Mouse (Mus musculus) cerebellum, postnatal 36 days (tissue): ENCODE measurements at regions not wholly inside any gene's neighbourhood (a gene's known extent, or its start where the extent isn't known, plus 50 kb on each side); places are given as distances from the start of the nearest gene placed in this dataset.

Experiments used
- DNase-seq, 2 experiments: peaks; one replicate each; pipeline ENCODE4 v3.0.0; 2021 to 2022; ENCODE audit warnings: mixed read lengths in 2 of 2

- no peak for DNase-seq
Observed at GRCm38 (mm10) chr19:60148313-60148965, 78.1 kb downstream of the Fam204a start.

DNA sequence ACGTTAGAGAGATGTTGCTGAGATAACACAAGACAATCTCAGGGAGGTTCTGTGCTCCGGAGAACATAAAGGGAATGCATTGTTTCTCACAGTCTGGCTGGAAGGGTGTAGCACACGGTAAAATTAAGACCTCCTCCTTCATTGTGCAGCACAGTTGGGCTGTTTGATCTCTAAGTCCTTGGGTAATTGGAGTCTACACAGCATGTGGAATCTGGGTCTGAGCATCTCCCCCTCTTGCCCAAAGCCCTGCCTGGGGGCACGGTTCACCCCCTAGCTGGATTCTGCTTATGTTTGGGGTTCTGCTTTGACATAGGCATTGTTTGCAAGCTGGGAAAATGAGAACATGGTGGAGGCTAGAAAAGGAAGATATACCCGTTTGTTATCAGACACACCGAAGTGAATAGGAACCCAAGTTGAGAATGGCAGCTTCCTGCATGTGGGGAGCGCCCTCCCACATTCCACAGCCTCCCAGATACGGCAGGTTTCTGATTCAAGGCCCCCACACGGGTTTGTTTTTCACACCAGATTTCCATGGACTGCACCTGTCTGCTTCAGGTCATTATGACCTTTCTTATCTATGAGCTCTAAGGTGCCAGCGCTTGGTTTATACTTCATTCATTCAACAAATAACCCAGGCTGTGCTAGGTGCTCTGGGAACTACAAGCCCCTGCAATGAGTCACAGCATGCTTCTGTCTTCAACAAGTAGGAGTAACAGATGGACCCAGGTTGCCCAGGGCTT lies 79.9 kb downstream of the Fam204a start:
- no peak for DNase-seq

DNA sequence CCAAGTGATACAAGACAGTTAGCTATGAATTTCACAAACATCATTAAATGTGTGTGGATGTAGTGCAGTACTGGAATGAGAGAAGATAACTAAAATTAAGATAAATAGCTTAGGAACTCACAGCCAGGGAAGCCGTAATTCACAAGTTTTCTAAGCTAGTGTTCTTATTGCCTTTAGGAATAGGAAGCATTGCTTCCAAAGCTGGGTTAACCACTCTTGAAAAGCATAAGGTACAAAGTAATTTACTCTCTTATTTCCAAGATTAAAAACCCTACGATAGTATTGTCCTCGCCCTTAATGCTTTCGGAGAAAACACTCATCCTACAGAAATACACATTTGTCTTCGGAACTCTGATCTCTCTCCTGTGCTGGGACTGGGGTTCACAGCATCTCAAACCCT lies 81.3 kb downstream of the Fam204a start:
- DNase-seq: no peak

DNA sequence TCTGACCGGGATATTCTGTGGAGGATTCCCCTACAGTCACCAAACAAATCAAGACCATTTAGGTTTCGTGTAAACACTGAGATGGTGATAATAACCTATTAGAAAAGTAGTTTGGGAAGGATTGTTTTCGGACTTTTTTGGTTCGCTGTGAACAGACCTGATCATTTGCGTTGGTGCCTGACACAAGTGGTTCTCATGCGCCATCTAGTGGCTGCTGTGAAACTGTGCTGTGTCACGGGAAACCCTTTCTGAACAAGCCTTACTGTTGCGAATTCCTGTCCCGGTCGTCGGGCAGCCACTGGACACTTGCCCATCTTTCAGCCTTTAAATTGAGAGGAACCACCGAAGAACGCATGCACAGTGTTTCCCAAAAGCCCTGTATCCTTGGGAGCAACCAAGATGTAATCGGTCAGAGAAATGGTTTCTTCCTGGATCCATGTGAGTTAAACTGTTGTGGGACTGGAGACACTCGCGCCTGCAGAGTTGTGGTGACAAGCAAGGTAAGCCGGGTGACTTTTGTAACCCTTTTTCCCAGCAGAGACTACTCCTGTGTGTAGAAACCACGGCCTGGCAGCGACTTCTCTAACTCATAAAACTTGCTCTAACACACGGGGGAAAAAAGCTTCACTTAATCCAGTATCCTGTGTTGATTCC lies 82.0 kb downstream of the Fam204a start:
- DNase-seq: peak; percentile 74 to 76

DNA sequence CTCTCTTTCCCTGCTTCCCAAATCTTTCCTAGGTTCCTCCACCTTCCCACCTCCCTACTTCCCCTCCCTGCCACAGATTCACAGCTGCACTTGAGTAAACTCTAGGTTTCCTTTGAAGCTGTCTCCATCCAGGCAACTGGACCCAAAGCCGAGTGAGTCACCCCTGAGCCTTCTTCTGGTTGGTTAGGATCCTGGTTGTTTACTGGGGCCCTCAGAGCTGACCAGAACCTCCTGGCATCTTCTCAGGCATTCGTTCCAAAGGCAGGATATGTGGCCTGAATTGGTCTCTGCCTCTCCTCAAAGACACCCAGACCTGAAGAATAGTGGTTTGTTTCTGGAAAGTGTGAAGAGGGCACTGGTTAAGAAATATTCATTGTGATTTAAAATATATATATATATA lies 87.6 kb downstream of the Fam204a start:
- no peak for DNase-seq

- no peak for DNase-seq
Observed at GRCm38 (mm10) chr19:60136491-60136890, 90.0 kb downstream of the Fam204a start.

DNA sequence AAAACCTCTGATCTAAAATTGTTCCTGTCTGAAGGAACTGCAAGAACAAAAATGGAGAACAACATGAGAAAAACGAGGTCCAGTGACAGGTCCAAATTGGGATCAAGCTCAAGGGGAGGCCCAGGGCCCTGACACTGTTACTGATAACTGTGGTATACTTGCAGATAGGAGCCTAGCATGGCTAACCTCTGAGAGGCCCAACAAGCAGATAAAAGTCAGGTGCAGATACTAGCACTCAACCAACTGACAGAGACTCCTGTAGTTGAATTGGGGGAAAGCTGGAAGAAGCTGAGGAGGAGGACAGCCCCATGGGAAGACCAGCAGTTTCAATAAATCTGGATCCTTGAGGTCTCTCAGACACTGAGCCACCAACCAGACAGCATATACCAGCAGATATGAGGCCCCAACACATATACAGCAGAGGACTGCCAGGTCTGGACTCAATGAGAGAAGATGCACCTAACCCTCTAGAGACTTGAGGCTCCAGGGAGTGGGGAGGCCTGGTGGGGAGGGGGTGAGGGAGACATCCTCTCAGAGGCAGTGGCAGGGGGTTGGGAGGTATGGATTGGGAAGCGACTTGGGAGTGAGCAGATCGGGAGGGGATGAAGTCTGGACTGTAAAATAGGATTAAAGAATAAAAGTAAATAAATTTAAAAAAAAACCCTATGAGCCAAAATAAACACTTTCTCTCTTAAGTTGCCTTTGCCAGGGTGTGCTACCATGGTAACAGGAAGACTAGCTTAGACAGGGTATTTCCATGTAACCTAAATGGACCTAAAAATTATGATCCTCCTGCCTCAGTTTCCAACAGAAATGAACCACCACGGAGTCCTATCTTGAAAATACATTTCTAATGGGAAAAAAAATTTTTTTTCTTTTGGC lies 91.8 kb downstream of the Fam204a start:
- DNase-seq: no peak

DNA sequence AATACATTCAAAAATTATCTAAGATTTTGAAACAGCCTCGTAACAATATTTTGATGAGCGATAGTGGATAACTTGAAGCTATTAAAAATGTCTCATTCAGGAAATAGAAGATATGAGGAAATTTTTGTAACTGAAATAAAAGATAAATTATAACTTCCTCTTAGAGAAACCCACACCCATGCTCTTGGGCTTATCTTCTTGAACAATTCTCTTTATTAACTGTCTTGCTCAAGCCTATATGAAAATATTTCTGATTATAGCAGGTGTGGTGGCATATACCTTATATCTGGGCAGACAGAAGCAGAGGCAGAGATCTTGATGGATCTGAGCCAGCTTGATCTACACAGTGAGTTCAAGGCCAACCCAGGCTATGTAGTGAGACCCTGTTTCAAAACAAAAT lies 96.9 kb downstream of the Fam204a start:
- no peak for DNase-seq

DNA sequence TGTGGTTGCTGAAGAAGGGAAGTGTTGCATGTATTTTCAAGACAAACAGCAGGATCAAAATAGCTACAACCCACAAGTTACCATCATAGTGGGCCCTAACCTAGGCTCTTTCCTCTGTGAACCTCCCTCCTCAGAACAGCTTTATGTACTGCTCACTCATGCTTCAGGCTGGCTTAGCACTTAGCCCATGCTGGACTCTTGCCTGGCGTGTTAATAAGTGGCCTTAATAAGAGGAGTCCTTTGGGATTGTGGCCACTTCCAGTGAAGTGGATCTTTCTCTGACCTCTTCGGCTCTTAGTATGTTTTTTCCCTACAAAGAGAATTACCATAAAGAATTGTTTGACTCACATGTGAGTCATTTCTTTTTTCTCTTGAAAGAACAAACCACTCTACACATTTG lies 101.9 kb downstream of the Fam204a start:
- DNase-seq: no peak

DNA sequence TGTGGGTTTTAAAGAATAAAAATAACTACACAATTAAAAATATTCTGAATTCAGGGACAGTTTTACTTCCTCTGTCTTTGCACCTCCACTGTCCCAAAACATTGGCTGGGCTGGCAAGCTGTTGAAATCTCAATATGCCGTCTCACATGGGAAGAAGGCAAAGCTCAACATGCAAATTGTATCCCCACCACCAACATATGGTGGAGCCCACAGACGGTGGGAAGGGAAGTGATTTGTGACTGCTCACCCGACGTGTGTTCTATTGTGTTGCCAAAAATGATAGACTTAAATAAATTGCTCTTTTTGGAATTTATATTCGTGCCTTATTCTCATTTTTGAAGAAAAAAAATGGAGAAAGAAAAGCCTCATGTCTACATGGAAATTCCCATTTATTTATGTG lies 105.6 kb downstream of the Fam204a start:
- no peak for DNase-seq

- no peak for DNase-seq
Observed at GRCm38 (mm10) chr19:60119051-60119450, 107.5 kb downstream of the Fam204a start.

DNA sequence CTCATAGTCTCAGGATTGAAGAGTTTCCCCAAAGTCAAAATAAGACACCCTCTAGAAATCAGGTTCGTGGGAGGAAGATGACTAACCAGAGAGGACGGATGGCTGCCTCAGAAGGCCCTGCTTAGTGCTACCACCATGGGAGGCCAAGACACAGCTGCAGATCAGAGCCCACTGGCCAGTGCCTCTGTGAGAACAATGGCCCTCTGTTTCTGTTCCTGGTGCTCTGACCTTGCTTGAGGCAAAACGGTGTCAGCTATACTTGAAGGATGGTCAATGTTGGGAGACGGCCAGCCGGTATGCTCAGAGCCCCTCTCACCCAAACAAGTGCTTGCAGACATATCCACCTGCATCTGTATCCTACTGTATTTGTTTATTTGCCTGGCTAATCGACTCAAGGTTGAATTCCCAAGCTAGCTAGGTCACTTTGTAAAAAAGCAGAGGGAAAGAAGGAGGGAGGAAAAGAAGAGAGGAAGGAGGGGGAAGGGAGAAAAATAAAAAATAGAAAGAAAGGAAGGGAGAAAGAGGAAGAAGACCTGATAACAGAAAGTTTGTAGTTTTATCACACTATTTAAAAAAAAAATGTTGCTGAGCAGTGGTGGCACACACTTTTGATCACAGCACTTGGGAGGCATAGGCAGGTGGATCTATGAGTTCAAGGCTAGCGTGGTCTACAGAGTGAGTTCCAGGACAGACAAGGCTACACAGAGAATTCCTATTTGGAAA lies 112.7 kb downstream of the Fam204a start:
- no peak for DNase-seq

GRCm38 (mm10) chr19:60110278-60110677 lies 116.2 kb downstream of the Fam204a start:
- DNase-seq: no peak

DNA sequence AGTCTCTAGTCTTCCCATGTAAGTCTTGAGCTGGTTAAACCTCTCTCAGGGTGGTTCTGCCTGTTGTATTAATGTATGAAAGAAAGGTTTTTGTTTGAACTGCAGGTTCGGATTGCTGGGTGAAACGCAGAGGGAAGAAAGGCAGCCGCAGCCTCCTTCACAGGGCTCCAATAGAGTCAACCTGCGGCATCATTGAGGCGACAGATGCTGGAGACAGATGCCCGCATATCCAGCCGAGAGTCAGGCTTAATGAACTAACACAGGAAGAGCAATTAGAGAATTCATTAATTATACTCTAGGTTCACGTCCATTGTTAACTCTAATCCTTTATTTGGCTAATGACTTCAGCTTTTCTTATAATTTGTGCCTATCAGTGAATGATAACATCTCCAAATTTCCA lies 117.0 kb downstream of the Fam204a start:
- no peak for DNase-seq

GRCm38 (mm10) chr19:60097915-60098314 lies 128.6 kb downstream of the Fam204a start:
- DNase-seq: no peak

GRCm38 (mm10) chr19:60074986-60075385 lies 131.5 kb upstream of the Rab11fip2 start:
- no peak for DNase-seq

DNA sequence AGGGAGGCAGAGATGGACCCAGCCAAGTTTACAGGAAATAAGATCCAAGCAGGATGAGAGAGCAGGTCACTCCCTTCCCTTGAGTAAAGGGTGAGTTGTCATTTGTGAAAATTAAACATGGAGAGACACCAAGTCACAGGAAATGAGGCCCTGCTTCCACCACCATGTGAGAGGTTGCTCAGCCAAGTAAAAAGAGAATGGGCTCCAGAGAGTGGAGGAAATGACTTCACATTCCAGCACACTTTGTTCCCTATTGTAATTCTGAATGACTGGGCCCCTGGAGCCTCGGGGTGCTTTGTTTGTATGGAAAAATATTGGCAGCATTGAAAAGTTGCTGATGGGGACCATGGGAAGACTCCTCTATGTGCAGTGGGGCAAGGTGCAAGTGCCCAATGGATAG lies 129.9 kb upstream of the Rab11fip2 start:
- no peak for DNase-seq

- DNase-seq: no peak
Observed at GRCm38 (mm10) chr19:60066183-60066582, 122.7 kb upstream of the Rab11fip2 start.

DNA sequence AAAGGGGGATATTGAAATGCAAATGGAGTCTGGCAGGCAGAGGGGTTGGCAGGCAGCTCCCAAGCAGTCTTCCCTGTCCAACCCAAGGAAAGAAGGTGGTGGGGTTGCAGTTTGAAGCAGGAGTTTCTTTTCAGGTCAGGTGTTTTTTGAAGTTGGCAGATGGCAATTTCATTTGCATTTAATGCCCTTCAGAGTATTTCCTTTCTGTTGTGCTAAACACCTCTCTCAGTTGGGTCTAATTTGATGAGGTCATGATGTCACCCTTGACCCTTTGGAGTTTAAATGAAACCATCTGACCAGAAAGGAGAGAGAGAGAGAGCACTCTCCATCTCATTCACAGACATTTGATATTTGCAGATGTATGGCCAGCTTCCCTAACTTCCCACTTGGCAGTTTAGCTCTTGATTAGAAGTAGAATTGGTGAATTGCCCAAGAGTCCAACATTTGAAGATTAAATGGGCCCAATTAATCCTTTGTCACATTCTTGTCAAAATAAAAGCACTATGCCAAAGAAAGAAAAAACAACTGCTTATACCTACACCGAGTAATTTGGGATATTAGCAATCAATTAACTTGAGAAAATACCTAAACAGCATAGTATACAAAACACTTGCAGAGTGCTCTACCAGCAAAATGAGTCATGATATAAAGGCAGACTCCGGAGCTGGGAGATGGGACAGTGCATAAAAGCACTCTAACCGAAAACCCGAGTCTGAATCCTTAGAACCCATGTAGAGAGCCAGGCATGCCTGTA lies 111.8 kb upstream of the Rab11fip2 start:
- no peak for DNase-seq

- no peak for DNase-seq
Observed at GRCm38 (mm10) chr19:60051151-60051550, 107.7 kb upstream of the Rab11fip2 start.

GRCm38 (mm10) chr19:60040721-60041120 lies 97.3 kb upstream of the Rab11fip2 start:
- DNase-seq: no peak

DNA sequence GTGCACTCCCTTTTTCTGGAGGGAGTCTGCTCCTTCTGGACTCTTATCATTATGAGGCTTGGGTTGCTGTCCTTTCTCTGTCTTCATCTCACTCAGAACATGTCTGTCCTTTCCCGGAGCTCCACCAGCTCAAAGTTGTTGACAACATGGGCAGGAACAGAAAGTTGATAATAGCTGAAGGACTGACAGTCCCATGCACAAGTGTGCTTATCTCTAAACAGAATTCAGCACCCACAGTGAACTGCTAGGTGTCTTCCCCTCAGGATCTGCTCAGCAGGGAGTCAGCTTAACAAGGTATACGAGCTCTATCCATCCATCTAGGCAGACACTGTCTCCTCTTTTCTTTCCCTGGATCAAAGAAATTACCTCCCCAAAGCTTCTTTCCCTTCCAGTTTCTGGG lies 89.2 kb upstream of the Rab11fip2 start:
- no peak for DNase-seq
